Mouse (Mus musculus) embryonic fibroblast, embryonic 13.5 days (primary cell): ENCODE measurements at regions not wholly inside any gene's neighbourhood (a gene's known extent, or its start where the extent isn't known, plus 50 kb on each side); places are given as distances from the start of the nearest gene placed in this dataset.

Source experiments
- H3K27ac ChIP-seq: 2 replicates; pipeline ENCODE4 v1.5.1; 2012; ENCODE audit warnings: low read length, control low read depth, inconsistent platforms; ENCODE audit not compliant: insufficient read depth
- H3K4me1 ChIP-seq: 2 replicates; pipeline ENCODE4 v1.6.1; 2011; ENCODE audit warnings: low read length; ENCODE audit not compliant: control insufficient read depth, insufficient read depth
- H3K4me3 ChIP-seq: 2 replicates; pipeline ENCODE4 v1.5.1; 2011; ENCODE audit warnings: mild to moderate bottlenecking, control low read depth, low read length; ENCODE audit not compliant: insufficient read depth
- CTCF ChIP-seq: IDR thresholded peaks from 2 replicates; pipeline ENCODE4 v1.5.1; 2011; ENCODE audit warnings: mild to moderate bottlenecking, control low read depth, low read length, moderate library complexity, borderline replicate concordance; ENCODE audit not compliant: insufficient read depth
- POLR2A ChIP-seq: IDR thresholded peaks from 2 replicates; pipeline ENCODE4 v1.6.1; 2011; ENCODE audit warnings: low read depth, mild to moderate bottlenecking, control low read depth, low read length, moderate library complexity

GRCm38 (mm10) chr7:83140216-83140615 is 273.1 kb downstream of the Mex3b start:
- no peak for TF ChIP-seq CTCF
- TF ChIP-seq POLR2A, result no peak
- no peak overlapping the region for H3K4me3 ChIP-seq
- no peak overlapping the region for H3K27ac ChIP-seq
- no peaks in the 10 kb centered on the region for H3K4me1 ChIP-seq

GRCm38 (mm10) chr7:83140658-83141057 is 273.5 kb downstream of the Mex3b start:
- TF ChIP-seq CTCF, result no peak
- no peak for TF ChIP-seq POLR2A

GRCm38 (mm10) chr7:83144018-83144417 is 276.9 kb downstream of the Mex3b start:
- TF ChIP-seq CTCF (no peak), POLR2A (no peak)
- no peak overlapping the region for H3K4me3 ChIP-seq
- H3K4me1 ChIP-seq, result no peaks in the 10 kb centered on the region

More at GRCm38 (mm10) chr7:83140658-83141057, 273.5 kb downstream of the Mex3b start:
- Histone ChIP-seq H3K4me3 (no peak overlapping the region), H3K4me1 (no peaks in the 10 kb centered on the region), H3K27ac (no peak overlapping the region)

GRCm38 (mm10) chr7:83145551-83145950 is 278.4 kb downstream of the Mex3b start:
- no peak overlapping the region for H3K4me3 ChIP-seq
- TF ChIP-seq POLR2A, result no peak
- TF ChIP-seq CTCF, result no peak
- no peak overlapping the region for H3K27ac ChIP-seq
- H3K4me1 ChIP-seq, result no peaks in the 10 kb centered on the region

More at GRCm38 (mm10) chr7:83144018-83144417, 276.9 kb downstream of the Mex3b start:
- H3K27ac ChIP-seq, result no peak overlapping the region

GRCm38 (mm10) chr7:83161226-83161625 is 294.1 kb downstream of the Mex3b start:
- TF ChIP-seq POLR2A, result no peak
- no peak for TF ChIP-seq CTCF
- Histone ChIP-seq H3K4me3 (no peak overlapping the region), H3K4me1 (no peaks in the 10 kb centered on the region), H3K27ac (no peak overlapping the region)

DNA sequence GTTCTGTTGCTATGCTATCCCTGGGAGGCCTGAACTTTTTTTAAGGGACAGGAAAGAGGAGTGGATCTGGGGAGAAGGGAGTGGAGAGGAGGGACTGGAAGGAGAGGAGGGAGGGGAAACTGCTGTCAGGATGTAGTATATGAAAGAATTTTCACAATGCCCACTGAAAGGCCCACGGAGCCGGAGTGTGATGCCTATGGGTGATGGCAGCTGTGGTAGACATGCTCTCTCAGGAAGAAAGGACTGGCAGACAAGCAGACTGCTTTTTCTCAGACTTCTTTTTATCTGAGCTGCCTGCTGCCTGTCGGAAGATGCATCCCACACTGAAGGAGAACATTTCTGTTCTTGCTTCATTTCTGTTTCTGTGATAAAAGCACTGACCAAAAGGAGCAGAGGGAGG is 295.7 kb downstream of the Mex3b start:
- Histone ChIP-seq H3K4me1 (no peaks in the 10 kb centered on the region), H3K27ac (no peak overlapping the region), H3K4me3 (no peak overlapping the region)
- TF ChIP-seq POLR2A (no peak), CTCF (no peak)

GRCm38 (mm10) chr7:83179403-83179802 is 312.3 kb downstream of the Mex3b start:
- H3K27ac ChIP-seq, result no peak overlapping the region
- no peaks in the 10 kb centered on the region for H3K4me1 ChIP-seq
- TF ChIP-seq POLR2A, result no peak
- H3K4me3 ChIP-seq, result no peak overlapping the region

GRCm38 (mm10) chr7:83186341-83186740 is 319.2 kb downstream of the Mex3b start:
- H3K27ac ChIP-seq, result no peak overlapping the region
- H3K4me3 ChIP-seq, result no peak overlapping the region
- H3K4me1 ChIP-seq, result no peaks in the 10 kb centered on the region
- no peak for TF ChIP-seq POLR2A
- no peak for TF ChIP-seq CTCF

DNA sequence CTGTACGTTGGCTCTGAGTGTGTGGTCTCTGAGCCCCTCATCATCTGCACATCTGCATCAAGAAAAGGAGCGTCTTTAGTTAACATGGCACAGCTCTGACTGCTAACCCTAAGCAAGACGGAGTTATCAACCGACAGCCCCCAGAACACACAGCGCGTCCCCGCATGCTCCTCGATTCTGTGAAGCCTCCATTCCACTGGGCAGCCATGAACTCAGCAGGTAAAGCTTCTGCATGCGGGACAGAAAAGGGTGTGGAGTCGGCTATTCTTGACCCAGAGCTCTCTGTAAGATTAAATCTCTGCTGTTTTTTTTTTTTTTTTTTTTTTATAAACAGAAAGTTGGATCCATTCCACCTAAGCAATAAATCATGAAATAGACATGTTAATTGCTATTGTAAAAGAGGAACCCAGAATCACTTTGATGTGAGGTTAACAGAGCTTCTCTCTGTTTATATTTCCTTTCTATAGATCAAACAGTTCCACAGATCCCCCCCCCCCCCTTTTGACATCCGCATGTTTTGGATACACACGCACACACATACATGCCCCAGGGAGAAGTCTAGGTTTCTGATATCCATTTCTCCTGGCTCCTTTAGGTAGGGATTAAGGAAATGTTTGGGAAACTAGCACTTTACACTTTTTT is 328.9 kb downstream of the Mex3b start:
- H3K27ac ChIP-seq, result no peak overlapping the region
- H3K4me3 ChIP-seq, result no peak overlapping the region
- H3K4me1 ChIP-seq, result no peaks in the 10 kb centered on the region
- TF ChIP-seq POLR2A (no peak), CTCF (no peak)

DNA sequence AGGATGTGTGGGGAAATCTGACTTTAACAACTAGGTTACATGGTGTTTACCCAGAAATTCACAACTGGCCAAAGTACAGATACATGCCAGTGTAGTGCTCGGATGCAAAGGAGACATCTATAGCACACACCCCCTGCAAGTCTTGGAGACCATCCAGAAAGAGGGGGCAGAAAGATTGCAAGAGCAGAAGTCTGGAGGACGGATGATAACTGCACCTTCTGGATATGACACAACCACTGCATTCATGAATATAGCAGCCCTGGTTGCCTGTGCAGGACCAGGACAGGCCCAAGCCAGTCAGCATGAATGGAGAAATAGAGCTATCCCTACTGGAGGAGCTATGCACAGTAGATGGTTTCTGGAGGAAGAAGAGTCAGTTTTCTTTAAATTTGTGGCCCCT is 330.4 kb downstream of the Mex3b start:
- Histone ChIP-seq H3K4me1 (peaks cover 5% of the 10 kb centered on the region), H3K4me3 (no peak overlapping the region), H3K27ac (no peak overlapping the region)
- TF ChIP-seq CTCF (no peak), POLR2A (no peak)

DNA sequence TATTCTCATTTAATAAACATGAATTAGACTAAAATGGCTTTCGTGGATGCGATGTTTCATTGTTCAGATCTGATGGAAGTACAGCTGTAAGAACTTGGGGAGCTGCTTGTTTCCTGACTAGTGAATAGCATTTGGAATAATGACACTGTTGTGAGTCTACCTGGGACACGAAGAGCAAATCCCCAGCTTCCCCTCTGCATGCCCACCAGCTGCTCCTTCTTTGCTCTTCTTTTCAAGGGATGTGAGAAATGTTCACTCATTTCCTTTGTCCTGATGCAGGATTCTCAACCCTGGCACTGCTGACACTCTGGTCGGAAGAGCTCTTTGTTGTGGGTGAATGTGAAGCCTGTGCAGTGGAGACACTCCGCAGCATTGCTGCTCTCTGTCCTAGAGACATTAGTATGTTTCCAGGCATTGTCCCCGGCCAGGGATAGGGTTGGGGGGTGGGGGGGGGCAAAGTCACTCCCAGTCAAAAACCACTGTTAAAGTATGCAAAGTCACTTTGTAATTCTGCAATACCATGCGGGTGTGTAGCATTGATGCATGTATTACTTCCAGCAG is 334.1 kb downstream of the Mex3b start:
- no peak overlapping the region for H3K27ac ChIP-seq
- H3K4me1 ChIP-seq, result peaks cover 5% of the 10 kb centered on the region
- TF ChIP-seq POLR2A (no peak), CTCF (no peak)
- no peak overlapping the region for H3K4me3 ChIP-seq
